Mouse (Mus musculus): ENCODE data around the gene Mfsd8.

GRCm38 (mm10) chr3:40806871-40807270 is 39.8 kb downstream of the Mfsd8 start:
- TF ChIP-seq ZNF384 (IDR thresholded peaks at IDR 0.05; ENCODE audit: low read depth, low read length) (no peak), MAFK (IDR thresholded peaks at IDR 0.05; ENCODE audit: insufficient read depth, low read depth, low read length) (no peak), CHD2 (IDR thresholded peaks at IDR 0.05; ENCODE audit: low read depth, low read length) (no peak)

Data from ES-E14 (cell line).